Mouse (Mus musculus) lung, embryonic 15.5 days (tissue): ENCODE data around the gene 1700016C15Rik. TPM values are rescaled to one million over a fixed set of nuclear protein-coding genes. Genes with fewer than 3 reads are reported as not detected.

Experiments
- ATAC-seq: fragments of 200-750 bp; cut with Nextera tagmentation; 2 replicates; pipeline ENCODE4 v1.8.0; 2017; ENCODE audit warnings: moderate number of reproducible peaks, borderline replicate concordance; ENCODE audit not compliant: low FRiP score, low TSS enrichment; ENCODE audit errors: extremely low read depth
- H3K27ac ChIP-seq: fragments of 300-500 bp; sonication (generic); 2 replicates; pipeline ENCODE4 v1.5.1; 2015; ENCODE audit warnings: moderate library complexity, mild to moderate bottlenecking, inconsistent platforms
- H3K27me3 ChIP-seq: fragments of 300-500 bp; sonication (generic); 2 replicates; pipeline ENCODE4 v1.6.1; 2015; ENCODE audit warnings: inconsistent platforms
- H3K36me3 ChIP-seq: fragments of 300-500 bp; sonication (generic); 2 replicates; pipeline ENCODE4 v1.6.1; 2015; ENCODE audit warnings: inconsistent platforms
- H3K4me1 ChIP-seq: fragments of 300-500 bp; sonication (generic); 2 replicates; pipeline ENCODE4 v1.6.1; 2015; ENCODE audit warnings: inconsistent platforms
- H3K4me2 ChIP-seq: fragments of 300-500 bp; sonication (generic); 2 replicates; pipeline ENCODE4 v1.6.1; 2015; ENCODE audit warnings: inconsistent platforms, mild to moderate bottlenecking, moderate library complexity
- H3K4me3 ChIP-seq: fragments of 300-500 bp; sonication (generic); 2 replicates; pipeline ENCODE4 v1.5.1; 2015; ENCODE audit warnings: mild to moderate bottlenecking, inconsistent platforms
- H3K9ac ChIP-seq: fragments of 300-500 bp; sonication (generic); 2 replicates; pipeline ENCODE4 v1.6.1; 2015; ENCODE audit warnings: inconsistent platforms
- H3K9me3 ChIP-seq: fragments of 300-500 bp; sonication (generic); 2 replicates; pipeline ENCODE4 v1.6.1; 2016; ENCODE audit warnings: inconsistent platforms
- WGBS: fragments of 180-500 bp; shearing (Covaris S2); methylation state at CpG from one replicate; pipeline ENCODE4 v1.1.7; 2015; 5-methylcytosine and 5-hydroxymethylcytosine counted together
- polyA plus RNA-seq: library from polyadenylated mRNA; unstranded; fragments of >200 nt; fragmentation: Nextera tagmentation; extraction: Ambion mirVana; gene quantifications from 2 replicates; pipeline ENCODE4 v1.2.1, GENCODE M21; 2015

1700016C15Rik gene
- 0.21 and 0.74 TPM in 2 replicates for polyA plus RNA-seq

DNA sequence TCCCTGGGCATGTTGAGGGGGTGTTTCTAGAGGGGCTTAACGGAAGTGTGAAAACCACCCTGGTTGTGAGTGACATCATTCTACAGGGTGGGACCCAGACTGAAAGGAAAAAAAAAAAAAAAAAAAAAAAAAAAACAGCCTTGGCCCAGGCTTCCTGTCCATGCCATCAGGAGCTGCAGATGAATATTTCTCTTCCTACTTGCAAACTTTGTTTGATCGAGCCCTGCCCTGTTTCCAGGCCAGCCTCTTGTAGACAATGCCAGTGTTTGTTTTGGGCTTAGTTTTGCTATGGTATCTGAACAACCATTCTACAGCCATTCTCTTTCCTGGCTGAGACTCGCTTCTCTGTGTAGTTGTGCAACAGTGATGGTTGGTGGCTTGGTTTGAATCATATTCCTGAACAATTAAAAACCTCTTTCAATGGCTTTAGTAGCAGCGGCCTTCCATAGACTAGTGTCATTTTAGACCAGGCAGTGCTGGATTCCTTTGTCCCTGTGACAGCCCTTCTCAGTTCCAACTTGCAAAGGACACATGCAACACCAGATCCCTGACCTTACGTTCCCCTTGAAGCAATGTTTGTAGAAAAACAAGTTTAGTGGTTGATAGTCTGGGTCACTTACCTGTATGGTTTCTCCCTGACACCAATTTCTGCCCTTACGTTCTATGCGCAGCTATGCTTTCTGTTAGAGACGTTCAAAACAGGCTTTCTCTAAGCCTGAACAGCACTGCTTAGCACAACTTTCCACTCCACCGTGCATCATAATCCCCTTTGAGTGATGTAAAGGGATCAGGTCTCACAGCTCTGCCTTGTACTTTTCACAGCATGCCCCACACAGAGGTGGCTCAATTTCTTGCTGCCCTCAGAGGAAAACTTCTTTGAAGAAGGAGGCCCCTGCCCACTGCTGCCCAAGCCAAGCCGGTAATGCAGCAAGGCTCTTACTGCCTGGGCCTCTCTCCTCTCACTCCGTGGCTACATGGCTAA lies at the start of gene 1700016C15Rik:
Gene 1700016C15Rik, plus strand, starts transcription at position 772 of the 982 bp plus-strand sequence.
- ATAC-seq = no peak

DNA sequence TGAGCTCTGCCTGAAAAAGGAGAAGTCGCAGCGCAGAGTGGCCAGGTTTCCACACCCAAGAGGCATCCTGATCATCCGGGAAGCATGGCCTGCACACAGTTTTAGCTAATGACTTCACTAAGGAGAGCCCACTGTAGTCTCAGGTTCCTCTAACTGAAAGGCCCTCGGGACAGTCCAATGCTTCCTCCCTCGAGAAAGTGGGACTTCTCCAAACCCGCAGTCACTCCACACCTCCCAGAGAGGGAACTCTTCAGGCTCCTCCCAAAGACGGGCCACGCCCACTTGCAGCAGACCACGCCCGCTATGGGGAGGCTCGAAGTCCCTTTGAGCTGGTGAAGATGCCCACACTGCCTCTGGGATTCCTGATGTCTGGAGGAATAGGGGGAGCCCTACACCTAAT lies 48.4 kb upstream of the 1700016C15Rik start:
- H3K9me3 ChIP-seq = no peaks in the 10 kb centered on the region
- WGBS = 75% methylated on average over 11 of the region's 11 CpGs
- no peaks in the 10 kb centered on the region for H3K27me3 ChIP-seq
- no peaks in the 10 kb centered on the region for H3K36me3 ChIP-seq
- ATAC-seq = no peak
- no peak overlapping the region for H3K4me2 ChIP-seq
- H3K4me1 ChIP-seq = no peaks in the 10 kb centered on the region
- no peak overlapping the region for H3K4me3 ChIP-seq
- no peak overlapping the region for H3K9ac ChIP-seq
- no peak overlapping the region for H3K27ac ChIP-seq

More for the DNA sequence above, at the start of gene 1700016C15Rik:
- H3K27me3 ChIP-seq = no peaks in the 10 kb centered on the region
- H3K4me1 ChIP-seq = no peaks in the 10 kb centered on the region; the same call in 1 of the 2 replicates
- 56% methylated on average over 11 of the region's 11 CpGs for WGBS
- peak within 1 kb of the TSS; percentile 24; the same call in 1 of the 2 replicates for H3K27ac ChIP-seq
- no peak within 1 kb of the TSS for H3K4me2 ChIP-seq
- no peaks in the 10 kb centered on the region for H3K36me3 ChIP-seq
- H3K9me3 ChIP-seq = no peaks in the 10 kb centered on the region
- H3K9ac ChIP-seq = no peak within 1 kb of the TSS
- H3K4me3 ChIP-seq = no peak within 1 kb of the TSS

- H3K9ac ChIP-seq = no peak overlapping the region
- H3K4me2 ChIP-seq = no peak overlapping the region
- no peak for ATAC-seq
- H3K4me3 ChIP-seq = no peak overlapping the region
- H3K36me3 ChIP-seq = no peaks in the 10 kb centered on the region
- no peaks in the 10 kb centered on the region for H3K27me3 ChIP-seq
- WGBS = 58% methylated on average over 18 of the region's 18 CpGs
- no peaks in the 10 kb centered on the region for H3K9me3 ChIP-seq
- no peaks in the 10 kb centered on the region for H3K4me1 ChIP-seq
- H3K27ac ChIP-seq = no peak overlapping the region
Measured at GRCm38 (mm10) chr1:177683931-177684836, 45.4 kb upstream of the 1700016C15Rik start.

- Histone ChIP-seq H3K4me1 (no peaks in the 10 kb centered on the region), H3K4me2 (no peak overlapping the region), H3K36me3 (no peaks in the 10 kb centered on the region), H3K9me3 (no peaks in the 10 kb centered on the region), H3K27ac (no peak overlapping the region), H3K27me3 (no peaks in the 10 kb centered on the region), H3K9ac (no peak overlapping the region), H3K4me3 (no peak overlapping the region)
- no peak for ATAC-seq
- 7% methylated on average over 3 of the region's 3 CpGs for WGBS
Measured at GRCm38 (mm10) chr1:177684901-177685300, 44.7 kb upstream of the 1700016C15Rik start.

DNA sequence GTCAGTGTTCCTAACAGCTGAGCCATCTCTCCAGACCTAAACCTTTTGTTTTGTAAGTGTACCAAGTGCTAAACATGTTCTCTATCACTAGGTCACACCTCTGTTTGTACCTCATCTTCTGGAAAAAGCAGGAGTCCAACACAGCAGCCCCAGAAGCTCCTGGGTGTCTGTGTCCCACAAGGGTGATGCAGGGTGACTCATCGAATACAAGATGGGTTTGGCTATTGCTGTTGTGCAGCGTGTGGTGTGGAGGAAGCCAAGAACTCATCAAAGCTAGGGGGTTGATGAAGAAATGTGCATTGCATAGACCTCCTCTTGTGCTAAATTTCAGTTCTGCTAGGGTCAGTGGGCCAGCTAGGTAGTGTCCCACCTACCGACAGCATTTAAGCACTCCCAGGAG lies 43.5 kb upstream of the 1700016C15Rik start:
- Histone ChIP-seq H3K4me1 (no peaks in the 10 kb centered on the region), H3K9ac (no peak overlapping the region), H3K27ac (no peak overlapping the region), H3K36me3 (no peaks in the 10 kb centered on the region), H3K4me3 (no peak overlapping the region), H3K9me3 (no peaks in the 10 kb centered on the region), H3K27me3 (no peaks in the 10 kb centered on the region), H3K4me2 (no peak overlapping the region)
- WGBS = 67% methylated on average over 3 of the region's 3 CpGs
- ATAC-seq = no peak

DNA sequence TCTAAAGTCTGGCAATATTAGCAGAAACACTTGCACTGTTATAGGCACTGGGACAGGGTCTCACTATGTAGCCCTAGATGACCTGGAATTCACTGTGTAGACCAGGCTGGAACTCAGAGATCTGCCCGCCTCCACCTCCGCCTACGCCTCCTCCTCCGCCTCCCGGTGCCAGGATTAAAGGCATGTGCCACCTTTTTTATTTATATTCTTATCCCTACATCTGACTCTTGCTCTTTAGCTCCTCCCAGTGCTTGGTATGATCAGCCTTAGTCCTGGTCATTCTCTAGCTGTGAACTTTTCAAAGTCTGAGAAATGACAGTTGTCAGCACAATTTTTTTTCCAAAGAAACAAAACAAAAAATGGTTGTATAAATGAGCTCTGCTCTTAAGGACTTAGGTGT lies 42.6 kb upstream of the 1700016C15Rik start:
- Histone ChIP-seq H3K4me3 (no peak overlapping the region), H3K36me3 (no peaks in the 10 kb centered on the region), H3K27ac (no peak overlapping the region), H3K27me3 (no peaks in the 10 kb centered on the region), H3K9me3 (no peaks in the 10 kb centered on the region), H3K9ac (no peak overlapping the region), H3K4me2 (no peak overlapping the region), H3K4me1 (no peaks in the 10 kb centered on the region)
- WGBS = 57% methylated on average over 5 of the region's 5 CpGs
- no peak for ATAC-seq

GRCm38 (mm10) chr1:177692491-177692890 lies 37.1 kb upstream of the 1700016C15Rik start:
- ATAC-seq = no peak
- Histone ChIP-seq H3K9me3 (no peaks in the 10 kb centered on the region), H3K36me3 (no peaks in the 10 kb centered on the region), H3K4me1 (0 out of 2 replicates have a peak, but pooled peaks cover 9% of the 10 kb centered on the region), H3K4me2 (no peak overlapping the region), H3K4me3 (no peak overlapping the region), H3K9ac (no peak overlapping the region), H3K27ac (no peak overlapping the region), H3K27me3 (no peaks in the 10 kb centered on the region)
- 64% methylated on average over 11 of the region's 11 CpGs for WGBS

DNA sequence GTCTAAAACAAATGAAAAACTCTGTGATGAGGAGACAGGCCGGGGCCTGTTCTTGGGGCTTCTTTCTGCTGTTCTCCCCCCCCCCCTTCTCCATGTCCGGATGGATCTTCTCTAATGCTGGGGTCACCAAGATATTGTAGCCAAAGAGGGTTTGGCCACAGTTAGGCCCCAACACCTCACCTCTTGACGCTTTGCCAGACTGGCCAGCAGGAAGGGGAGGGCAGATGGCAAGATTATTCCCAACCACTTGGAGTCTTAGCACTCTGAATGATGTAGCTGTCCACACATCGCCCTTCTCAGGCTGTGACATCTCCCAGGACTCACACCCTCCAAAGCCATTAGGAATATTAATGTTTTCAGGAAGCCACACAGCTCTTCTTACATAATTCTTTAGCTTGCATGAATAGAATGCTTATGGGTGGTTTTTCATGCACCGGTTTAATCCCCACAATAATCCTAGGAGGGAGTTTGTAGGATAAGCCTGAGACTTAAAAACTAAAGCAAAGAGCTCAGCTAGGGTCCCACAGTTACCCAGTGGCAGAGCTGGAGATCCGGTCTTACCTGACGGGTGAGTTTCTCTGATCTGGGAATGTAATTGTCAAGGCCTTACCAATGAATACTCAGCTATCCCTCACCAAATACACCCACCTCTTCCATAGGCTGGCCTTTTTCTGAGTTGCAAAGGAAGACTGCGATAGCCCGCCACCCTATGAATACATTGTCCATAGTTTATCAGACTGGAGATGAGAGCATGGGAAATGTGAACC lies 35.9 kb upstream of the 1700016C15Rik start:
- ATAC-seq = no peak
- 57% methylated on average over 9 of the region's 9 CpGs for WGBS

GRCm38 (mm10) chr1:177700560-177700959 lies 29.1 kb upstream of the 1700016C15Rik start:
- ATAC-seq = no peak
- no peaks in the 10 kb centered on the region for H3K36me3 ChIP-seq
- H3K4me3 ChIP-seq = no peak overlapping the region
- no peak overlapping the region for H3K27ac ChIP-seq
- no peaks in the 10 kb centered on the region for H3K4me1 ChIP-seq
- no peaks in the 10 kb centered on the region for H3K27me3 ChIP-seq
- H3K9me3 ChIP-seq = no peaks in the 10 kb centered on the region
- no peak overlapping the region for H3K4me2 ChIP-seq
- 48% methylated on average over 8 of the region's 8 CpGs for whole genome bisulfite sequencing
- H3K9ac ChIP-seq = no peak overlapping the region

More for the DNA sequence above, 35.9 kb upstream of the 1700016C15Rik start:
- no peak overlapping the region for H3K4me3 ChIP-seq
- no peaks in the 10 kb centered on the region for H3K36me3 ChIP-seq
- no peak overlapping the region for H3K9ac ChIP-seq
- H3K4me2 ChIP-seq = no peak overlapping the region
- no peaks in the 10 kb centered on the region for H3K27me3 ChIP-seq
- no peak overlapping the region for H3K27ac ChIP-seq
- no peaks in the 10 kb centered on the region for H3K9me3 ChIP-seq
- 0 out of 2 replicates have a peak, but pooled peaks cover 9% of the 10 kb centered on the region for H3K4me1 ChIP-seq

DNA sequence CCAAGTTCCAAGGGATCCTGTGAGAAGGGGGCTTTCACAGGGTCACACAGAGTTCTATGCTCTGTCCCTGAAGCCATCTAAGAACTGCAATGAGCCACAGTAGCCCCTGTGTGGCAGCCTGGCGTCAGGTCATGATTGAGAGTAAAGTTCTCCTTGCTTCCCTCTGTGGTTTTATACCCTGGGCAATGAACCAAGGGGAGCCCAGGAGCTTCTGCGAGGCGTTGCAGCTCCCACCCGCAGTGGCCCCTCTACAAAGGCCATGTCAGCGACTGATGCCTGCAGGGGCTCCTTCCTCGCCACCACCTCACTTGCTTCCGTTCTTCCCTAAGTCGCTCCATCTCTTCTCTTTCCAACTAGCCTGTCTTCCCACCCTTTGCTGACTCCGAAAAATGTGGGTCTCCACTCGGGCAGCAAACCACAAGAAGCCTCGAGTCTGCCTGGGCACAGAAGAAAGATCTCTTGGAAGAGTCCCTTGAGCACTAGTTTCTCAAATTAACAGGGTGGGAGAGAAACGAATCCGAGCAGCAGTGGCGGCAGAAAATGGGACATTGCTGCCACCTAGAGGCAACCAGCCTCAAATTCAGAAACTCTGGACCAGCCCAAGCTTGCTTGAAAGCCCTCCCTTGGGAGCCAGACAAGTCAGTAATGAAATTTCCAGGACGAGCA lies 27.0 kb upstream of the 1700016C15Rik start:
- Histone ChIP-seq H3K4me2 (peak overlapping the region; percentile 85), H3K4me3 (peak overlapping the region; percentile 41), H3K36me3 (no peaks in the 10 kb centered on the region), H3K27me3 (no peaks in the 10 kb centered on the region), H3K27ac (no peak overlapping the region), H3K9ac (peak overlapping the region; percentile 47), H3K4me1 (no peaks in the 10 kb centered on the region), H3K9me3 (no peaks in the 10 kb centered on the region)
- peak; percentile 73 for ATAC-seq
- under 1% methylated on average over 15 of the region's 15 CpGs for WGBS
